Mouse (Mus musculus) testis, adult 2 months (tissue): ENCODE data around the gene Esm1.

Experiments
- CTCF ChIP-seq: fragments of 200-500 bp; IDR thresholded peaks from 2 replicates; pipeline ENCODE4 v1.5.1; 2012; ENCODE audit warnings: low read depth, mild to moderate bottlenecking, inconsistent platforms, low read length, moderate library complexity; ENCODE audit not compliant: control insufficient read depth, insufficient read depth, insufficient replicate concordance
- POLR2A ChIP-seq: fragments of 200-500 bp; IDR thresholded peaks from 2 replicates; pipeline ENCODE4 v1.6.1; 2012; ENCODE audit warnings: low read depth, mild to moderate bottlenecking, inconsistent platforms, low read length, moderate library complexity; ENCODE audit not compliant: control insufficient read depth

- TF ChIP-seq CTCF (no peak), POLR2A (no peak)
These were observed 25.7 kb upstream of the Esm1 start for GRCm38 (mm10) chr13:113183720-113184119.
